In genomic region chr5:74194841-74195613, GRCm38 (mm10) we compare ENCODE assay signal across 8 mouse cellular contexts. TPM values are rescaled to one million over a fixed set of nuclear protein-coding genes. Genes with fewer than 3 reads are reported as not detected.
DNase-seq lines count a peak whose midpoint lies in the region; ATAC-seq and TF ChIP-seq lines count a peak whose summit lies in the region.

Gene Rasl11b, plus strand, starts transcription at chr5:74195286.

- no peak for TF ChIP-seq CTCF in G1E (IDR thresholded peaks at IDR 0.05; ENCODE audit: low read depth, low read length)
- peak; percentile 42 for TF ChIP-seq CTCF in liver, postnatal 0 days (IDR thresholded peaks at IDR 0.05; ENCODE audit: low read depth)

- H3K9me3 ChIP-seq in G1E (replicated peaks), result no peaks in the 10 kb centered on the region
- no peaks in the 10 kb centered on the region for H3K9me3 ChIP-seq in forebrain, embryonic 15.5 days
- no peaks in the 10 kb centered on the region for H3K9me3 ChIP-seq in liver, postnatal 0 days (ENCODE audit: low read length)

- H3K4me2 ChIP-seq in forebrain, embryonic 15.5 days (replicated peaks), result peak within 1 kb of the TSS; percentile 88
- peak within 1 kb of the TSS; percentile 89 for H3K4me2 ChIP-seq in liver, postnatal 0 days (ENCODE audit: low read depth, low read length)

- ATAC-seq in G1E (ENCODE audit: extremely low read depth, insufficient number of reproducible peaks, low FRiP score, poor library complexity, severe bottlenecking), result peak; percentile 85
- ATAC-seq in forebrain, embryonic 15.5 days (replicated peaks), result peak; percentile 97
- ATAC-seq in liver, postnatal 0 days, result peak; percentile 96
- peak; percentile 68 for ATAC-seq in neutrophil, adult 5-6 weeks (ENCODE audit: extremely low read depth, insufficient number of reproducible peaks, low FRiP score, poor library complexity, severe bottlenecking)

- intact Hi-C loops in heart, postnatal 14 days (cut with DNase I), result loop anchor here (2.0 to 5.0 kb wide), 5 partner anchors 48 to 343 kb away; no protein-coding TSS in a partner anchor

- no peaks in the 10 kb centered on the region for H3K36me3 ChIP-seq in G1E (replicated peaks)
- H3K36me3 ChIP-seq in forebrain, embryonic 15.5 days, result no peaks in the 10 kb centered on the region
- peaks cover 13% of the 10 kb centered on the region for H3K36me3 ChIP-seq in liver, postnatal 0 days (replicated peaks; ENCODE audit: insufficient read depth, low read length)

- peak within 1 kb of the TSS; percentile 72 for H3K4me3 ChIP-seq in G1E (ENCODE audit: low read depth, low read length)
- H3K4me3 ChIP-seq in forebrain, embryonic 15.5 days, result peak within 1 kb of the TSS; percentile 92
- peak within 1 kb of the TSS; percentile 83 for H3K4me3 ChIP-seq in liver, postnatal 0 days (ENCODE audit: low read depth, low read length)

- TF ChIP-seq EP300 in liver, postnatal 0 days (IDR thresholded peaks at IDR 0.05; ENCODE audit: low read depth), result no peak

- peaks cover 24% of the 10 kb centered on the region for H3K4me1 ChIP-seq in G1E (ENCODE audit: insufficient read depth, low read depth, low read length)
- peaks cover 42% of the 10 kb centered on the region for H3K4me1 ChIP-seq in forebrain, embryonic 15.5 days
- H3K4me1 ChIP-seq in liver, postnatal 0 days (ENCODE audit: insufficient read depth), result peaks cover 10% of the 10 kb centered on the region; the same call in 1 of the 2 replicates

- WGBS in forebrain, embryonic 15.5 days, result under 1% methylated on average over 81 of the region's 82 CpGs
- WGBS in liver, postnatal 0 days (ENCODE audit: insufficient replicate concordance), result 2% methylated on average over 76 of the region's 82 CpGs

- DNase-seq in G1E (ENCODE audit: low spot score), result peak; percentile 93
- DNase-seq in cerebellum, adult 11 months, result peak; percentile 92
- DNase-seq in heart, postnatal 14 days, result peak; percentile 97 to 98
- DNase-seq in layer of hippocampus, adult 11-12 months (ENCODE audit: low spot score), result peak; percentile 94
- peak; percentile 93 for DNase-seq in liver, postnatal 0 days
- peak; percentile 90 for DNase-seq in thymus, adult 18-20 months

- peak within 1 kb of the TSS; percentile 88 for H3K9ac ChIP-seq in forebrain, embryonic 15.5 days (replicated peaks)
- peak within 1 kb of the TSS; percentile 86 for H3K9ac ChIP-seq in liver, postnatal 0 days (replicated peaks)

- H3K27me3 ChIP-seq in G1E (ENCODE audit: insufficient read depth, low read length), result peaks cover 60% of the 10 kb centered on the region
- H3K27me3 ChIP-seq in forebrain, embryonic 15.5 days, result no peaks in the 10 kb centered on the region
- H3K27me3 ChIP-seq in liver, postnatal 0 days (ENCODE audit: insufficient read depth, low read length), result 0 out of 2 replicates have a peak, but pooled peaks cover 8% of the 10 kb centered on the region

- H3K27ac ChIP-seq in forebrain, embryonic 15.5 days (replicated peaks), result peak within 1 kb of the TSS; percentile 74
- H3K27ac ChIP-seq in liver, postnatal 0 days (ENCODE audit: low read depth), result peak within 1 kb of the TSS; percentile 64

RNA-seq across cellular contexts. Expression of gene Rasl11b, which starts in this region (rescaled TPM):
- total RNA-seq in G1E (2014; fragmentation: Nextera tagmentation) (not detected in 2 replicates), G1E (2017) (0.17 and 0.33 TPM in 2 replicates)
- 0.11 and 0.30 TPM in 2 replicates for polyA plus RNA-seq in G1E (2012)
- polyA plus RNA-seq in forebrain, embryonic 15.5 days (2015; fragmentation: Nextera tagmentation; extraction: Ambion mirVana), result 30.9 TPM in 2 replicates
- 10 to 100 TPM; 27.7 to 33.0 TPM for total RNA-seq in heart, postnatal 14 days (2021)
- polyA plus RNA-seq in liver, postnatal 0 days (2015; fragmentation: Nextera tagmentation; extraction: Ambion mirVana), result 9.4 and 9.6 TPM in 2 replicates
- total RNA-seq in neutrophil, adult 5-6 weeks (2017), result 1.2 TPM in 1 of 2 replicates, not detected in the other

Comparison
In these comparisons a context has a peak if more than half of its experiments do, and no peak if none do; other contexts are left out.
1. Peak in every context shown above with its lines: DNase-seq, ATAC-seq, H3K4me3 ChIP-seq and H3K27ac ChIP-seq.
2. RNA of gene Rasl11b (total RNA-seq): 27.7 to 33.0 TPM in heart, postnatal 14 days; 1.2 TPM in neutrophil, adult 5-6 weeks and 0.17 to 0.33 TPM in G1E; every median in the first group is over 10 times any median in the second.
3. Peak in DNase-seq, ATAC-seq and H3K4me3 ChIP-seq in G1E; RNA of the gene not detected or under 1 TPM.